Mouse (Mus musculus): ENCODE measurements around the gene Gm20388.

- TF ChIP-seq CTCF (IDR thresholded peaks at IDR 0.05; ENCODE audit: borderline replicate concordance, extremely low read depth, insufficient read depth, insufficient read length) (no peak), POLR2A (IDR thresholded peaks at IDR 0.05; ENCODE audit: borderline replicate concordance, extremely low read depth, insufficient read depth, insufficient read length, poor library complexity, severe bottlenecking) (no peak)
These were observed 2855.5 kb downstream of the Gm20388 start for GRCm38 (mm10) chr8:122766189-122766588.

Measured in brain, embryonic 14.5 days (tissue).